Mouse (Mus musculus): ENCODE measurements around the gene Klhl24.

Klhl24 gene

DNA sequence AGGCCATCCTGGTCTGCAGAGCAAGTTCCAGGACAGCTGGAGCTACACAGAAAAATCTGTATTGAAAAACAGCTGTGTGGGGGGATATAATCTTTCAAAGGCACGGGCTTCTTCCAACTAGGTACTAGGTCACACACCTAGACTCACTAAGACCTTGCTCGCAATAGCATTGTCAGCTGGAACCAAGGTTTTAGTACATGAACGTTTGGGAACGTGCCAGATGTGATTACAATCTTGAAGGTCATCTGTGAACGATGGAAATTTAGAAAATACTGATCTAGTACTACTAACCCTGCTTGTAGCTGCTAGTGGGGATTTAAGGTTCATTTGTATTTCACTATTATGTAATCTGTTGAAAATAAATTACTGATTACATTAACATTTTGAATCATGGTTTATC lies 54.6 kb downstream of the Klhl24 start:
- DNase-seq, result no peak

DNA sequence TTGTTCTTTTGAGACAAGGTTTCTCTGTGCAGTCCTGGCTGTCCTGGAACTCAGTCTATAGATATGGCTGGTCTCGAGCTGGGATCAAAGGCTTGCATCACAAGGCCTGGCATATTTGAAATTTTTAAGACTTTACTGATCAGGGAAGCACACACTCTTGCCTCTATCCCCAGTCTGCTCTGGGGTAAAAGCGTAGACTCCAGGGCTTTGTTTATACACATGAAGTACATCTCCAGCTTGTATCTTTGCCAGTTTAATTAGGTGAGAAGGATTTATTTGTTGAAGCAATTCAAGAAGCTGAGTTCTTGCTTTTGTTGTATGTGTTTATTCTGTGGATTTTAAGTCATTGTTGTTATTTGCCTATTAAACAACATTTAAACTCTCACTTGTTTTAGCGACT lies 56.4 kb downstream of the Klhl24 start:
- no peak for DNase-seq

GRCm38 (mm10) chr16:20160130-20160529 lies 62.8 kb downstream of the Klhl24 start:
- DNase-seq, result no peak

- no peak for DNase-seq
Measured at GRCm38 (mm10) chr16:20169071-20169470, 71.7 kb downstream of the Klhl24 start.

DNA sequence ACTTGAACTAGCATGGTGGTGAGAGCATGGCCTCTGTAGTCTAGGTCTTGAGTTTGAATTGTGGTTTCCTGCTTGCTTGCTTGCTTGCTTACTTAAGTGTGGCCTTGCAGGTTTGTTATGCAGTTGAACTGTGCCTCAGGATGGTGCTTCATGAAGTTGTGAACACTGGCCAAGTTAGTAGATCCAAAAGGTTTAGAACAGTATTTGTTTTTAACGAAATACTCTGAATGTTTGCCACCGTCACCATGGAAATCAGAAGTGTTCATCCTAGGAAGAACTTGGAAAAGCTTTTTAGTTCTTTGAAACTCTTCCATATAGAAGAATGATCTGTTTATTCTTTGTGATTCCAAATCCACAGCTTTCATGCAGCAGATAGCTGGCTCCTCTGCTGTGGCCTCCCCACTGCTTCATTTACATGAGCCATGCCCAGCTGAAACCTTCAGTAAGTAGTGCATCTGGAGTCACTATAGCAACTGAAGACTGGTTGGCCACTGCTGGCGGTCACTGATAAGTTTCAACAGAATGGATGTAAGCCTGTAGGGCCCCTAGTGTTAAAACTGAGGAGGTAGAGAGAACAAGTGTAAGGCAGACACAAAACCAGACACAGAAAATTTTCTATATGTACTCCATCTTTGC lies 72.2 kb downstream of the Klhl24 start:
- no peak for DNase-seq
